ENCODE assay signal across 8 mouse cellular contexts in the genomic region with DNA sequence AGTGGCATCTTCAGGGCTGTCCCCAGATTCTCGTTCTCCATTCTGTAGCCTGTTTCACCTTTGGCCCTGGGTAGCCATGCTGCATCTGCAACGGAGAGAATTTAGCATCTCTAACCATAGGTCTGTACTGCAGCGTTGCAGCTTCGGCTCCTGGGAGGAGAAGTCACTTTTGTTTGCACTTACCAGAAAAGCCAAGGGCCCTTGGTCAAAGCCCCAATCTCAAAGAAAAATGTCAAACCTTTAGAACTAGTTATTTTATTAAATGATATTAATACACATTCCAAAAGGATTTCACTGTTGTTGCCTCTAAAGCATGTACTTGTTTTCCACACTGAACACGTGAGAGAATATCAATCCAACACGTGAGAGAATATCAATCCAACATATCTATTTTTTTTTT. TPM values are rescaled to one million over a fixed set of nuclear protein-coding genes. Genes with fewer than 3 reads are reported as not detected.
DNase-seq lines count a peak whose midpoint lies in the region; ATAC-seq and TF ChIP-seq lines count a peak whose summit lies in the region.

A gene (minus strand): TSS at position 101 of the 400 bp plus-strand sequence.

- DNase-seq in testis, postnatal 14 days (ENCODE audit: low spot score) = no peak
- DNase-seq in forebrain, embryonic 11.5 days (ENCODE audit: low spot score) = no peak
- DNase-seq in heart, postnatal 25 days (ENCODE audit: low spot score) = no peak
- DNase-seq in T-cell, adult 2 months (ENCODE audit: low spot score) = no peak
- no peak for DNase-seq in cerebellum, adult 9-10 months

- 83% methylated on average over 6 of the region's 6 CpGs for WGBS in forebrain, embryonic 11.5 days
- WGBS in limb, embryonic 12.5 days = 85% methylated on average over 6 of the region's 6 CpGs

- H3K36me3 ChIP-seq in testis, adult 2 months (ENCODE audit: control insufficient read depth, insufficient read depth, low read length) = no peaks in the 10 kb centered on the region
- peaks cover 7% of the 10 kb centered on the region; the same call in 1 of the 2 replicates for H3K36me3 ChIP-seq in forebrain, embryonic 11.5 days (ENCODE audit: control insufficient read depth, insufficient read depth, low read length)
- peaks cover 19% of the 10 kb centered on the region for H3K36me3 ChIP-seq in limb, embryonic 12.5 days

- peaks cover 3% of the 10 kb centered on the region for H3K4me1 ChIP-seq in testis, adult 2 months (ENCODE audit: control insufficient read depth, insufficient read depth, low read length)
- no peaks in the 10 kb centered on the region for H3K4me1 ChIP-seq in forebrain, embryonic 11.5 days (replicated peaks; ENCODE audit: control insufficient read depth, insufficient read depth, low read length)
- no peaks in the 10 kb centered on the region for H3K4me1 ChIP-seq in limb, embryonic 12.5 days (replicated peaks)

- no peak within 1 kb of the TSS for H3K9ac ChIP-seq in forebrain, embryonic 11.5 days (ENCODE audit: low read length)
- no peak within 1 kb of the TSS for H3K9ac ChIP-seq in limb, embryonic 12.5 days (replicated peaks)

- H3K9me3 ChIP-seq in forebrain, embryonic 11.5 days (ENCODE audit: control insufficient read depth, low read length) = no peaks in the 10 kb centered on the region
- no peaks in the 10 kb centered on the region for H3K9me3 ChIP-seq in limb, embryonic 12.5 days

- no peaks in the 10 kb centered on the region for H3K27me3 ChIP-seq in testis, adult 2 months (ENCODE audit: control insufficient read depth, insufficient read depth, low read length)
- H3K27me3 ChIP-seq in forebrain, embryonic 11.5 days (ENCODE audit: control insufficient read depth, insufficient read depth, low read length) = no peaks in the 10 kb centered on the region
- H3K27me3 ChIP-seq in limb, embryonic 12.5 days = no peaks in the 10 kb centered on the region

- intact Hi-C loops in heart, postnatal 25 days (cut with DNase I) = no loop called here

- ATAC-seq in forebrain, embryonic 11.5 days (replicated peaks; ENCODE audit: low FRiP score) = no peak
- no peak for ATAC-seq in limb, embryonic 12.5 days (ENCODE audit: insufficient number of reproducible peaks, insufficient read depth, low FRiP score, low TSS enrichment, low read depth)
- no peak for ATAC-seq in neutrophil, adult 5-6 weeks (ENCODE audit: extremely low read depth, insufficient number of reproducible peaks, low FRiP score, poor library complexity, severe bottlenecking)

- no peak for TF ChIP-seq POLR2A in testis, adult 2 months (IDR thresholded peaks at IDR 0.05; ENCODE audit: control insufficient read depth, low read depth, low read length)

- H3K4me2 ChIP-seq in forebrain, embryonic 11.5 days (ENCODE audit: low read depth, low read length, severe bottlenecking) = no peak within 1 kb of the TSS
- H3K4me2 ChIP-seq in limb, embryonic 12.5 days = no peak within 1 kb of the TSS

- no peak within 1 kb of the TSS for H3K27ac ChIP-seq in testis, adult 2 months (ENCODE audit: control insufficient read depth, insufficient read depth, low read depth, low read length)
- H3K27ac ChIP-seq in forebrain, embryonic 11.5 days (ENCODE audit: low read depth, low read length) = no peak within 1 kb of the TSS
- no peak within 1 kb of the TSS for H3K27ac ChIP-seq in limb, embryonic 12.5 days

- H3K4me3 ChIP-seq in testis, adult 2 months (ENCODE audit: control insufficient read depth, low read depth, low read length) = no peak within 1 kb of the TSS
- H3K4me3 ChIP-seq in forebrain, embryonic 11.5 days (ENCODE audit: low read depth, low read length) = no peak within 1 kb of the TSS
- H3K4me3 ChIP-seq in limb, embryonic 12.5 days (replicated peaks) = no peak within 1 kb of the TSS

- TF ChIP-seq CTCF in testis, adult 2 months (IDR thresholded peaks at IDR 0.05; ENCODE audit: control insufficient read depth, insufficient read depth, insufficient replicate concordance, low read depth, low read length) = no peak

RNA-seq across cellular contexts. Expression of the gene that starts here (rescaled TPM):
- polyA plus RNA-seq in testis, adult 2 months (2012; rRNA removed) = 24.7 and 25.7 TPM in 2 replicates
- 54.9 and 61.6 TPM in 2 replicates for polyA plus RNA-seq in forebrain, embryonic 11.5 days (2014; fragmentation: Nextera tagmentation; extraction: Ambion mirVana)
- total RNA-seq in heart, postnatal 25 days (2021) = 10 to 100 TPM; 46.6 to 49.4 TPM
- polyA plus RNA-seq in limb, embryonic 12.5 days (2016; fragmentation: Nextera tagmentation; extraction: Ambion mirVana) = 56.9 and 60.5 TPM in 2 replicates
- 35.3 and 46.3 TPM in 2 replicates for total RNA-seq in neutrophil, adult 5-6 weeks (2017)
